Mouse (Mus musculus): ENCODE results near the gene Dock3.

GRCm38 (mm10) chr9:106898901-106899300 lies 332.8 kb downstream of the Dock3 start:
- TF ChIP-seq CTCF (conservative IDR thresholded peaks at IDR 0.05; ENCODE audit: insufficient read depth, insufficient read length, low read depth, low read length) (no peak), POLR2A (IDR thresholded peaks at IDR 0.05; ENCODE audit: low read depth, low read length) (no peak)
